Mouse (Mus musculus) limb, embryonic 14.5 days (tissue): Measurements from ENCODE around the gene Ift43. TPM values are rescaled to one million over a fixed set of nuclear protein-coding genes. Genes with fewer than 3 reads are reported as not detected.

Experiments used
- ATAC-seq: fragments of 200-750 bp; cut with Nextera tagmentation; 2 replicates; pipeline ENCODE4 v1.8.0; 2017; ENCODE audit warnings: low read depth, moderate number of reproducible peaks, moderate TSS enrichment; ENCODE audit not compliant: low FRiP score
- DNase-seq: peaks from one replicate; pipeline ENCODE4 v3.0.0-alpha.2; 2015; ENCODE audit warnings: low spot score
- H3K27ac ChIP-seq: fragments of 300-500 bp; sonication (generic); replicated peaks from 2 replicates; pipeline ENCODE4 v1.5.1; 2014; ENCODE audit warnings: low read depth, mild to moderate bottlenecking, low read length, moderate library complexity, mixed read lengths
- H3K27me3 ChIP-seq: fragments of 300-500 bp; sonication (generic); 2 replicates; pipeline ENCODE4 v1.6.1; 2014; ENCODE audit warnings: low read length, mixed read lengths; ENCODE audit not compliant: control insufficient read depth, insufficient read depth
- H3K36me3 ChIP-seq: fragments of 300-500 bp; sonication (generic); 2 replicates; pipeline ENCODE4 v1.6.1; 2014; ENCODE audit warnings: mild to moderate bottlenecking, low read length, moderate library complexity, mixed read lengths; ENCODE audit not compliant: control insufficient read depth, insufficient read depth
- H3K4me1 ChIP-seq: fragments of 300-500 bp; sonication (generic); 2 replicates; pipeline ENCODE4 v1.6.1; 2014; ENCODE audit warnings: antibody characterized with exemption, low read length, mixed read lengths; ENCODE audit not compliant: control insufficient read depth, insufficient read depth
- H3K4me2 ChIP-seq: fragments of 300-500 bp; sonication (generic); replicated peaks from 2 replicates; pipeline ENCODE4 v1.6.1; 2014; ENCODE audit warnings: low read depth, mild to moderate bottlenecking, low read length, moderate library complexity; ENCODE audit not compliant: severe bottlenecking
- H3K4me3 ChIP-seq: fragments of 300-500 bp; sonication (generic); replicated peaks from 2 replicates; pipeline ENCODE4 v1.5.1; 2014; ENCODE audit warnings: low read length
- H3K9ac ChIP-seq: fragments of 300-500 bp; sonication (generic); 2 replicates; pipeline ENCODE4 v1.6.1; 2014; ENCODE audit warnings: mild to moderate bottlenecking, low read depth, low read length, moderate library complexity; ENCODE audit not compliant: severe bottlenecking
- H3K9me3 ChIP-seq: fragments of 300-500 bp; sonication (generic); 2 replicates; pipeline ENCODE4 v1.6.1; 2016; ENCODE audit warnings: low read length; ENCODE audit not compliant: control insufficient read depth
- POLR2A ChIP-seq: fragments of 200-500 bp; IDR thresholded peaks from 2 replicates; pipeline ENCODE4 v1.8.0; 2012; ENCODE audit warnings: inconsistent platforms, mild to moderate bottlenecking, moderate library complexity, borderline replicate concordance; ENCODE audit not compliant: insufficient read depth, insufficient read length; ENCODE audit errors: extremely low read depth
- WGBS: fragments of 180-500 bp; shearing (Covaris S2); extraction: QIAGEN DNeasy Blood & Tissue Kit; methylation state at CpG from one replicate; pipeline ENCODE4 v1.1.7; 2014; 5-methylcytosine and 5-hydroxymethylcytosine counted together
- polyA plus RNA-seq, 2 experiments: library from polyadenylated mRNA; depleted of rRNA in 1 of 2; stranded (reverse) in 1 of 2; unstranded in 1 of 2; fragments of >200 nt; fragmentation: Nextera tagmentation in 1 of 2; extraction: Ambion mirVana in 1 of 2; gene quantifications; 2 replicates each; pipeline versions ENCODE4 v1.2.1 to v1.2.3; 2012 to 2014

The Ift43 gene
- polyA plus RNA-seq, 2 experiments, result 48.7 to 75.5 TPM

GRCm38 (mm10) chr12:86039751-86040150 is 42.6 kb upstream of the Ift43 start:
- H3K36me3 ChIP-seq, result peaks cover 7% of the 10 kb centered on the region; the same call in 1 of the 2 replicates
- no peak for DNase-seq
- no peak for ATAC-seq
- TF ChIP-seq POLR2A, result no peak
- H3K27ac ChIP-seq, result no peak overlapping the region
- H3K27me3 ChIP-seq, result no peaks in the 10 kb centered on the region
- peaks cover 7% of the 10 kb centered on the region; the same call in 1 of the 2 replicates for H3K9me3 ChIP-seq
- peaks cover 25% of the 10 kb centered on the region for H3K4me1 ChIP-seq
- 85% methylated on average over 6 of the region's 6 CpGs for WGBS
- H3K9ac ChIP-seq, result no peak overlapping the region
- no peak overlapping the region for H3K4me3 ChIP-seq
- no peak overlapping the region for H3K4me2 ChIP-seq

GRCm38 (mm10) chr12:86046141-86046540 is 36.2 kb upstream of the Ift43 start:
- peaks cover 7% of the 10 kb centered on the region; the same call in 1 of the 2 replicates for H3K9me3 ChIP-seq
- WGBS, result 75% methylated on average over 5 of the region's 5 CpGs
- no peaks in the 10 kb centered on the region for H3K27me3 ChIP-seq
- ATAC-seq, result no peak
- no peak overlapping the region for H3K27ac ChIP-seq
- H3K4me1 ChIP-seq, result no peaks in the 10 kb centered on the region; the same call in 1 of the 2 replicates
- H3K36me3 ChIP-seq, result peaks cover 5% of the 10 kb centered on the region; the same call in 1 of the 2 replicates
- H3K4me2 ChIP-seq, result no peak overlapping the region
- no peak for DNase-seq
- H3K9ac ChIP-seq, result no peak overlapping the region
- H3K4me3 ChIP-seq, result no peak overlapping the region
- no peak for TF ChIP-seq POLR2A

GRCm38 (mm10) chr12:86046776-86047175 is 35.6 kb upstream of the Ift43 start:
- WGBS, result 99% methylated on average over 2 of the region's 2 CpGs
- Histone ChIP-seq H3K27me3 (no peaks in the 10 kb centered on the region), H3K9me3 (peaks cover 7% of the 10 kb centered on the region; the same call in 1 of the 2 replicates), H3K4me3 (no peak overlapping the region), H3K9ac (no peak overlapping the region), H3K4me2 (no peak overlapping the region), H3K4me1 (no peaks in the 10 kb centered on the region; the same call in 1 of the 2 replicates), H3K36me3 (peaks cover 5% of the 10 kb centered on the region; the same call in 1 of the 2 replicates), H3K27ac (no peak overlapping the region)
- DNase-seq (no peak), ATAC-seq (no peak)
- TF ChIP-seq POLR2A, result no peak

- peaks cover 7% of the 10 kb centered on the region; the same call in 1 of the 2 replicates for H3K9me3 ChIP-seq
- ATAC-seq (no peak), DNase-seq (no peak)
- no peak overlapping the region for H3K4me2 ChIP-seq
- no peak overlapping the region for H3K27ac ChIP-seq
- H3K4me3 ChIP-seq, result no peak overlapping the region
- no peak for TF ChIP-seq POLR2A
- no peaks in the 10 kb centered on the region; the same call in 1 of the 2 replicates for H3K4me1 ChIP-seq
- H3K27me3 ChIP-seq, result no peaks in the 10 kb centered on the region
- H3K9ac ChIP-seq, result no peak overlapping the region
- H3K36me3 ChIP-seq, result peaks cover 5% of the 10 kb centered on the region; the same call in 1 of the 2 replicates
- WGBS, result 72% methylated on average over 8 of the region's 8 CpGs
Observed at GRCm38 (mm10) chr12:86047376-86047775, 35.0 kb upstream of the Ift43 start.

- no peak for TF ChIP-seq POLR2A
- no peaks in the 10 kb centered on the region; the same call in 1 of the 2 replicates for H3K4me1 ChIP-seq
- ATAC-seq, result no peak; the same call in 1 of the 2 replicates
- no peak for DNase-seq
- no peak overlapping the region for H3K4me2 ChIP-seq
- no peak overlapping the region for H3K4me3 ChIP-seq
- H3K9ac ChIP-seq, result no peak overlapping the region
- H3K36me3 ChIP-seq, result no peaks in the 10 kb centered on the region
- H3K9me3 ChIP-seq, result no peaks in the 10 kb centered on the region
- no peak overlapping the region for H3K27ac ChIP-seq
- WGBS, result 46% methylated on average over 6 of the region's 6 CpGs
- H3K27me3 ChIP-seq, result no peaks in the 10 kb centered on the region
Observed at GRCm38 (mm10) chr12:86049813-86050212, 32.5 kb upstream of the Ift43 start.
